8 mouse cellular contexts compared by ENCODE assay signal in genomic region chr9:61370889-61371754, GRCm38 (mm10). TPM values are rescaled to one million over a fixed set of nuclear protein-coding genes. Genes with fewer than 3 reads are reported as not detected.
DNase-seq lines count a peak whose midpoint lies in the region; ATAC-seq and TF ChIP-seq lines count a peak whose summit lies in the region.

No protein-coding gene starts in this region.

- no peaks in the 10 kb centered on the region for H3K36me3 ChIP-seq in embryonic facial prominence, embryonic 13.5 days
- no peaks in the 10 kb centered on the region for H3K36me3 ChIP-seq in liver, adult 2 months (ENCODE audit: control insufficient read depth, insufficient read depth, low read length)

- WGBS in embryonic facial prominence, embryonic 13.5 days: under 1% methylated on average over 66 of the region's 66 CpGs
- 2% methylated on average over 66 of the region's 66 CpGs for WGBS in liver, adult 2 months

- H3K9ac ChIP-seq in embryonic facial prominence, embryonic 13.5 days: peak overlapping the region; percentile 99
- peak overlapping the region; percentile 70 for H3K9ac ChIP-seq in liver, adult 2 months (ENCODE audit: low read depth, low read length)

- H3K9me3 ChIP-seq in embryonic facial prominence, embryonic 13.5 days: no peaks in the 10 kb centered on the region

- peaks cover 16% of the 10 kb centered on the region; the same call in 1 of the 2 replicates for H3K79me2 ChIP-seq in liver, adult 2 months (ENCODE audit: control insufficient read depth, insufficient read depth, low read length)

- TF ChIP-seq CTCF in liver, adult 2 months (IDR thresholded peaks at IDR 0.05; ENCODE audit: low read depth, low read length): no peak

- peak overlapping the region; percentile 94 for H3K27ac ChIP-seq in embryonic facial prominence, embryonic 13.5 days
- H3K27ac ChIP-seq in liver, adult 2 months (replicated peaks; ENCODE audit: insufficient read depth, low read depth, low read length): peak overlapping the region; percentile 85

- H3K4me1 ChIP-seq in embryonic facial prominence, embryonic 13.5 days: peaks cover 61% of the 10 kb centered on the region
- H3K4me1 ChIP-seq in liver, adult 2 months (ENCODE audit: control insufficient read depth, insufficient read depth, low read length): peaks cover 31% of the 10 kb centered on the region

- DNase-seq in urinary bladder, adult 18-20 months (ENCODE audit: low spot score in 2 of 2): peak; percentile 66 to 72
- no peak for DNase-seq in urinary bladder, postnatal 10 days (ENCODE audit: low spot score)
- peak; percentile 60 for DNase-seq in heart, adult 8-10 months (ENCODE audit: low spot score)
- DNase-seq in kidney, adult 9 months: peak; percentile 74
- DNase-seq in liver, adult 2 months (ENCODE audit: extremely low read depth, low read depth, low spot score): peak; percentile 63
- DNase-seq in spleen, postnatal 4 days (ENCODE audit: low spot score in 2 of 2): peak; percentile 66 to 86

- H3K27me3 ChIP-seq in embryonic facial prominence, embryonic 13.5 days: peaks cover 8% of the 10 kb centered on the region
- H3K27me3 ChIP-seq in liver, adult 2 months (ENCODE audit: control insufficient read depth, insufficient read depth, low read length): no peaks in the 10 kb centered on the region

- ATAC-seq in embryonic facial prominence, embryonic 13.5 days (ENCODE audit: insufficient number of reproducible peaks, insufficient read depth, low FRiP score, low TSS enrichment, low read depth): peak; percentile 7; the same call in 1 of the 2 replicates
- peak; percentile 12; the same call in 1 of the 2 replicates for ATAC-seq in monocyte, adult 5-6 weeks (replicated peaks; ENCODE audit: insufficient number of reproducible peaks, low FRiP score, low TSS enrichment, poor library complexity, severe bottlenecking)

- 0 out of 2 replicates have a peak, but pooled peaks have one; percentile 33 for TF ChIP-seq POLR2A in liver, adult 2 months (IDR thresholded peaks at IDR 0.05; ENCODE audit: extremely low read depth, insufficient read depth, low read length)

- H3K4me3 ChIP-seq in embryonic facial prominence, embryonic 13.5 days: peak overlapping the region; percentile 76
- peak overlapping the region; percentile 45 for H3K4me3 ChIP-seq in liver, adult 2 months (ENCODE audit: insufficient read depth, low read depth, low read length)

- peak overlapping the region; percentile 94 for H3K4me2 ChIP-seq in embryonic facial prominence, embryonic 13.5 days

RNA-seq across cellular contexts. Expression of gene Tle3, which starts 1.0 kb away (rescaled TPM):
- 38.9 and 39.5 TPM in 2 replicates for polyA plus RNA-seq in embryonic facial prominence, embryonic 13.5 days (2015; fragmentation: Nextera tagmentation; extraction: Ambion mirVana)
- 10 to 100 TPM in 3 of 4 experiments, 1 to 10 TPM in 1; 9.7 to 16.2 (median 14.0) TPM for total RNA-seq in heart, adult 8-10 months (2022)
- 2.4 and 2.9 TPM in 2 replicates for total RNA-seq in liver, adult 2 months (2014; rRNA removed)
- 9.7 and 14.8 TPM in 2 replicates for polyA plus RNA-seq in liver, adult 2 months (2012; rRNA removed)
- total RNA-seq in monocyte, adult 5-6 weeks (2017): 96.0 to 177 TPM (median 119 TPM) in 3 replicates
